Mouse (Mus musculus) hindbrain, embryonic 13.5 days (tissue): ENCODE data around the gene Prm1. TPM values are rescaled to one million over a fixed set of nuclear protein-coding genes. Genes with fewer than 3 reads are reported as not detected.

Experiments used
- ATAC-seq: fragments of 200-750 bp; cut with Nextera tagmentation; 2 replicates; pipeline ENCODE4 v1.8.0; 2017; ENCODE audit warnings: moderate TSS enrichment; ENCODE audit not compliant: low FRiP score
- H3K27ac ChIP-seq: fragments of 300-500 bp; sonication (generic); 2 replicates; pipeline ENCODE4 v1.5.1; 2015; ENCODE audit warnings: inconsistent platforms, mild to moderate bottlenecking, moderate library complexity
- H3K27me3 ChIP-seq: fragments of 300-500 bp; sonication (generic); 2 replicates; pipeline ENCODE4 v1.6.1; 2015; ENCODE audit warnings: mild to moderate bottlenecking, inconsistent platforms
- H3K36me3 ChIP-seq: fragments of 300-500 bp; sonication (generic); 2 replicates; pipeline ENCODE4 v1.6.1; 2015; ENCODE audit warnings: mild to moderate bottlenecking, inconsistent platforms
- H3K4me1 ChIP-seq: fragments of 300-500 bp; sonication (generic); replicated peaks from 2 replicates; pipeline ENCODE4 v1.6.1; 2015; ENCODE audit warnings: inconsistent platforms
- H3K4me2 ChIP-seq: fragments of 300-500 bp; sonication (generic); 2 replicates; pipeline ENCODE4 v1.6.1; 2015; ENCODE audit warnings: inconsistent platforms, mild to moderate bottlenecking, moderate library complexity
- H3K4me3 ChIP-seq: fragments of 300-500 bp; sonication (generic); 2 replicates; pipeline ENCODE4 v1.5.1; 2015; ENCODE audit warnings: mild to moderate bottlenecking, inconsistent platforms
- H3K9ac ChIP-seq: fragments of 300-500 bp; sonication (generic); 2 replicates; pipeline ENCODE4 v1.6.1; 2015; ENCODE audit warnings: mild to moderate bottlenecking, inconsistent platforms
- H3K9me3 ChIP-seq: fragments of 300-500 bp; sonication (generic); 2 replicates; pipeline ENCODE4 v1.6.1; 2016; ENCODE audit warnings: inconsistent platforms
- WGBS: fragments of 180-500 bp; shearing (Covaris S2); methylation state at CpG from one replicate; pipeline ENCODE4 v1.1.7; 2015; 5-methylcytosine and 5-hydroxymethylcytosine counted together
- polyA plus RNA-seq: library from polyadenylated mRNA; unstranded; fragments of >200 nt; fragmentation: Nextera tagmentation; extraction: Ambion mirVana; gene quantifications from 2 replicates; pipeline ENCODE4 v1.2.1, GENCODE M21; 2015

The Prm1 gene
- polyA plus RNA-seq, 1 experiment from 2014 or later, result not detected

GRCm38 (mm10) chr16:10754521-10755296 lies 50.9 kb downstream of the Prm1 start:
- H3K4me2 ChIP-seq, result no peak overlapping the region
- H3K36me3 ChIP-seq, result no peaks in the 10 kb centered on the region
- H3K27me3 ChIP-seq, result no peaks in the 10 kb centered on the region
- no peaks in the 10 kb centered on the region for H3K9me3 ChIP-seq
- no peak overlapping the region for H3K27ac ChIP-seq
- ATAC-seq, result no peak
- 83% methylated on average over 3 of the region's 3 CpGs for WGBS
- H3K9ac ChIP-seq, result no peak overlapping the region
- no peak overlapping the region for H3K4me3 ChIP-seq
- H3K4me1 ChIP-seq, result peaks cover 4% of the 10 kb centered on the region

DNA sequence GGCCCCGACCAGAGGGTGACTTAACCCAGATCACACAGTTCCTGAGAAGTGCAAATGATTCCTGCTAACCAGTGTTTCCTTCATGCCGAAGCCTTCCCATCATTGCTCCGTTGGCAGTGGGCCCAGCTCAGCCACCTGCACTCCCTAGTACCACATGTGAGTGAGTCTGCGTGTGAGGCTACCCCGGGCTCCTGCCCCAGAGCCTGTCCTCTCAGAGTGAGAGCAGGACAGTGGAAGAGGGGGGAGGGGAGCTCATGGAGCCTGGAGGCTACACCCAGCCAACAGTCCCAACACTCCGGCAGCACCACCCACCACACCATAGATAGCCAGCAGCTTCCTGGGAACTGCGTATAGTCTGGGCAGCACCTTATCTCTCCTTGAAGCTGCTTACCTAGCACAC lies 55.8 kb downstream of the Prm1 start:
- no peaks in the 10 kb centered on the region for H3K9me3 ChIP-seq
- ATAC-seq, result no peak
- H3K36me3 ChIP-seq, result no peaks in the 10 kb centered on the region
- WGBS, result 58% methylated on average over 7 of the region's 7 CpGs
- H3K4me1 ChIP-seq, result peaks cover 10% of the 10 kb centered on the region; the same call in 1 of the 2 replicates
- H3K27ac ChIP-seq, result no peak overlapping the region
- H3K4me3 ChIP-seq, result no peak overlapping the region
- no peak overlapping the region for H3K4me2 ChIP-seq
- no peak overlapping the region for H3K9ac ChIP-seq
- no peaks in the 10 kb centered on the region for H3K27me3 ChIP-seq

DNA sequence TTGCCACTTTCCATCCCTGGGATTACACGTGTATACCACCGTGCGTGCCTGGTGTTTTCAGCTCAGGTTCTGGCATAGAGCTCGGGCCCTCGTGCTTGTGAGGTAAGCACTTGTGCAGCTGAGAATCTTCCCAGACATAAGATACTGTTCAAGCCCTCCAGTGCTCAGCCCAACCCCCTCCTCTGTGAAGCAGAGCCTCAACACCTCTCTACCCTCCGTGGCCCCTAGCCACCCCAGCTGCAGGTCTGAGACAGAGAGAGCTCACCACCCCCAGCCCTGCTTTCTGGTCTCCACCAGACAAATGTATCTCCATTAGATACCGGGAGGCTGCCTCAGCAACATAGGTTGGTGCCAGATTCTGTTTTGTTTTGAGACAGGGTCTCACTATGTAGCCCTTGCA lies 56.4 kb downstream of the Prm1 start:
- Histone ChIP-seq H3K27ac (peak overlapping the region; percentile 37; the same call in 1 of the 2 replicates), H3K4me3 (no peak overlapping the region), H3K36me3 (no peaks in the 10 kb centered on the region), H3K4me2 (no peak overlapping the region), H3K9ac (no peak overlapping the region), H3K27me3 (no peaks in the 10 kb centered on the region), H3K4me1 (peaks cover 10% of the 10 kb centered on the region; the same call in 1 of the 2 replicates), H3K9me3 (no peaks in the 10 kb centered on the region)
- ATAC-seq, result no peak
- 81% methylated on average over 7 of the region's 7 CpGs for WGBS

Other genes with a start within 250 kb of the Prm1 start
- 3.6 TPM in 2 replicates for gene Socs1, start 20.3 kb downstream of the Prm1 start, polyA plus RNA-seq
- not detected in 2 replicates for gene Tnp2, start 17.2 kb downstream of the Prm1 start, polyA plus RNA-seq
- not detected in 2 replicates for gene Prm3, start 14.9 kb downstream of the Prm1 start, polyA plus RNA-seq
- gene Prm2, start 9.7 kb downstream of the Prm1 start, polyA plus RNA-seq, result not detected in 2 replicates
- gene Gm11172, start 7.1 kb upstream of the Prm1 start, polyA plus RNA-seq, result not detected in 2 replicates
- 0.39 and 0.54 TPM in 2 replicates for gene Rmi2, start 29.2 kb upstream of the Prm1 start, polyA plus RNA-seq